Mouse (Mus musculus) liver, adult 2 months (tissue): ENCODE results near the gene Tnni2.

Source experiments
- CTCF ChIP-seq: fragments of 200-500 bp; IDR thresholded peaks from 2 replicates; pipeline ENCODE4 v1.5.1; 2011; ENCODE audit warnings: low read depth, low read length, control low read depth
- POLR2A ChIP-seq: fragments of 200-500 bp; IDR thresholded peaks from 2 replicates; pipeline ENCODE4 v1.6.1; 2011; ENCODE audit warnings: low read length, control low read depth; ENCODE audit not compliant: insufficient read depth; ENCODE audit errors: extremely low read depth

GRCm38 (mm10) chr7:142481568-142482255 lies 40.1 kb downstream of the Tnni2 start:
- no peak for TF ChIP-seq POLR2A
- TF ChIP-seq CTCF, result no peak
